Mouse (Mus musculus) midbrain, postnatal 0 days (tissue): ENCODE measurements around the gene Gnb1l. TPM values are rescaled to one million over a fixed set of nuclear protein-coding genes. Genes with fewer than 3 reads are reported as not detected.

ENCODE experiments used
- ATAC-seq: fragments of 200-750 bp; cut with Nextera tagmentation; 2 replicates; pipeline ENCODE4 v1.8.0; 2017; ENCODE audit warnings: moderate number of reproducible peaks, mild to moderate bottlenecking, moderate TSS enrichment, moderate library complexity; ENCODE audit not compliant: low FRiP score
- DNase-seq: peaks from one replicate; pipeline ENCODE4 v3.0.0-alpha.2; 2015; ENCODE audit warnings: low spot score
- H3K27ac ChIP-seq: fragments of 300-500 bp; sonication (generic); 2 replicates; pipeline ENCODE4 v1.5.1; 2014; ENCODE audit warnings: low read depth, mild to moderate bottlenecking, low read length, mixed read lengths
- H3K27me3 ChIP-seq: fragments of 300-500 bp; sonication (generic); 2 replicates; pipeline ENCODE4 v1.6.1; 2014; ENCODE audit warnings: low read length, control low read depth, mixed read lengths; ENCODE audit not compliant: insufficient read depth
- H3K36me3 ChIP-seq: fragments of 300-500 bp; sonication (generic); 2 replicates; pipeline ENCODE4 v1.6.1; 2014; ENCODE audit warnings: low read length, control low read depth, mixed read lengths; ENCODE audit not compliant: insufficient read depth
- H3K4me1 ChIP-seq: fragments of 300-500 bp; sonication (generic); 2 replicates; pipeline ENCODE4 v1.6.1; 2014; ENCODE audit warnings: mild to moderate bottlenecking, control low read depth, antibody characterized with exemption, low read length, mixed read lengths; ENCODE audit not compliant: insufficient read depth
- H3K4me2 ChIP-seq: fragments of 300-500 bp; sonication (generic); 2 replicates; pipeline ENCODE4 v1.6.1; 2014; ENCODE audit warnings: low read depth, mild to moderate bottlenecking, low read length, mixed read lengths; ENCODE audit not compliant: poor library complexity, severe bottlenecking
- H3K4me3 ChIP-seq: fragments of 300-500 bp; sonication (generic); 2 replicates; pipeline ENCODE4 v1.5.1; 2014; ENCODE audit warnings: low read depth, mild to moderate bottlenecking, low read length, moderate library complexity
- H3K9ac ChIP-seq: fragments of 300-500 bp; sonication (generic); replicated peaks from 2 replicates; pipeline ENCODE4 v1.6.1; 2014; ENCODE audit warnings: mild to moderate bottlenecking, low read length, moderate library complexity, mixed read lengths; ENCODE audit not compliant: poor library complexity, severe bottlenecking
- H3K9me3 ChIP-seq: fragments of 300-500 bp; sonication (generic); 2 replicates; pipeline ENCODE4 v1.6.1; 2016; ENCODE audit warnings: low read length, control low read depth
- CTCF ChIP-seq: IDR thresholded peaks from 2 replicates; pipeline ENCODE4 v1.5.1; 2016; ENCODE audit warnings: antibody characterized with exemption, mild to moderate bottlenecking
- WGBS: fragments of 180-500 bp; shearing (Covaris S2); extraction: QIAGEN DNeasy Blood & Tissue Kit; methylation state at CpG from one replicate; pipeline ENCODE4 v1.1.7; 2014; 5-methylcytosine and 5-hydroxymethylcytosine counted together
- polyA plus RNA-seq: library from polyadenylated mRNA; unstranded; fragments of >200 nt; fragmentation: Nextera tagmentation; extraction: Ambion mirVana; gene quantifications from 2 replicates; pipeline ENCODE4 v1.2.1, GENCODE M21; 2015
- total RNA-seq: library from RNA; depleted of rRNA; stranded (reverse); fragments of >200 nt; gene quantifications from 2 replicates; pipeline ENCODE4 v1.2.3, GENCODE M21; 2014; rRNA removed

Gnb1l gene
- total RNA-seq (9.1 and 12.4 TPM in 2 replicates), polyA plus RNA-seq (20.5 and 21.0 TPM in 2 replicates)

- peak within 1 kb of the TSS; percentile 96 for H3K27ac ChIP-seq
- H3K9ac ChIP-seq: peak within 1 kb of the TSS; percentile 88
- peak; percentile 97 for ATAC-seq
- no peaks in the 10 kb centered on the region for H3K27me3 ChIP-seq
- H3K9me3 ChIP-seq: no peaks in the 10 kb centered on the region
- H3K4me3 ChIP-seq: peak within 1 kb of the TSS; percentile 76
- under 1% methylated on average over 51 of the region's 51 CpGs for WGBS
- TF ChIP-seq CTCF: 0 out of 2 replicates have a peak, but pooled peaks have one; percentile 39
- H3K4me1 ChIP-seq: peaks cover 7% of the 10 kb centered on the region
- peak within 1 kb of the TSS; percentile 83 for H3K4me2 ChIP-seq
- H3K36me3 ChIP-seq: peaks cover 9% of the 10 kb centered on the region
- peak; percentile 96 for DNase-seq
Measured at GRCm38 (mm10) chr16:18498558-18498990, at the start of gene Gnb1l, which contains the start of gene Rtl10. Gene Gnb1l (plus strand): TSS chr16:18498713. Gene Rtl10 (plus strand): TSS chr16:18498901.

- Histone ChIP-seq H3K9me3 (no peaks in the 10 kb centered on the region), H3K4me3 (no peak overlapping the region), H3K4me1 (no peaks in the 10 kb centered on the region), H3K4me2 (no peak overlapping the region), H3K27ac (no peak overlapping the region), H3K9ac (no peak overlapping the region), H3K36me3 (peaks cover 6% of the 10 kb centered on the region), H3K27me3 (no peaks in the 10 kb centered on the region)
- WGBS: 100% methylated on average over 4 of the region's 4 CpGs
- ATAC-seq (no peak), DNase-seq (no peak)
- TF ChIP-seq CTCF: no peak
Measured at GRCm38 (mm10) chr16:18449005-18449404, 49.5 kb upstream of the Gnb1l start.

GRCm38 (mm10) chr16:18451486-18452181 is 46.9 kb upstream of the Gnb1l start:
- WGBS: 77% methylated on average over 9 of the region's 9 CpGs
- Histone ChIP-seq H3K4me3 (no peak overlapping the region), H3K27me3 (no peaks in the 10 kb centered on the region), H3K9ac (no peak overlapping the region), H3K9me3 (no peaks in the 10 kb centered on the region), H3K27ac (no peak overlapping the region), H3K4me1 (no peaks in the 10 kb centered on the region), H3K4me2 (no peak overlapping the region), H3K36me3 (peaks cover 12% of the 10 kb centered on the region)
- TF ChIP-seq CTCF: no peak
- no peak for DNase-seq
- no peak for ATAC-seq

GRCm38 (mm10) chr16:18452361-18452862 is 46.1 kb upstream of the Gnb1l start:
- TF ChIP-seq CTCF: no peak
- H3K9ac ChIP-seq: no peak overlapping the region
- ATAC-seq (no peak), DNase-seq (no peak)
- no peak overlapping the region for H3K27ac ChIP-seq
- H3K4me1 ChIP-seq: no peaks in the 10 kb centered on the region
- no peaks in the 10 kb centered on the region for H3K27me3 ChIP-seq
- 81% methylated on average over 8 of the region's 8 CpGs for WGBS
- no peak overlapping the region for H3K4me2 ChIP-seq
- H3K4me3 ChIP-seq: no peak overlapping the region
- H3K36me3 ChIP-seq: peaks cover 17% of the 10 kb centered on the region
- no peaks in the 10 kb centered on the region for H3K9me3 ChIP-seq

- Histone ChIP-seq H3K9me3 (no peaks in the 10 kb centered on the region), H3K36me3 (peaks cover 22% of the 10 kb centered on the region), H3K4me3 (no peak overlapping the region), H3K4me1 (no peaks in the 10 kb centered on the region), H3K27ac (no peak overlapping the region), H3K9ac (no peak overlapping the region), H3K4me2 (no peak overlapping the region), H3K27me3 (no peaks in the 10 kb centered on the region)
- DNase-seq: no peak
- ATAC-seq: no peak
- WGBS: 61% methylated on average over 5 of the region's 5 CpGs
- no peak for TF ChIP-seq CTCF
Measured at GRCm38 (mm10) chr16:18453846-18454245, 44.7 kb upstream of the Gnb1l start.

GRCm38 (mm10) chr16:18455407-18455806 is 43.1 kb upstream of the Gnb1l start:
- no peak for DNase-seq
- WGBS: 87% methylated on average over 6 of the region's 6 CpGs
- Histone ChIP-seq H3K27ac (no peak overlapping the region), H3K4me2 (no peak overlapping the region), H3K9me3 (no peaks in the 10 kb centered on the region), H3K4me1 (peaks cover 5% of the 10 kb centered on the region; the same call in 1 of the 2 replicates), H3K9ac (no peak overlapping the region), H3K4me3 (no peak overlapping the region), H3K36me3 (peaks cover 22% of the 10 kb centered on the region), H3K27me3 (no peaks in the 10 kb centered on the region)
- no peak for ATAC-seq
- TF ChIP-seq CTCF: no peak
